Mouse (Mus musculus) liver (tissue): ENCODE data around the gene Gm15319.
"Not testable (repeated sequence)": the region's sequence is repeated elsewhere in the genome, so short reads cannot be mapped to it uniquely, and the experiment has no call there.

ENCODE experiments used
- DNase-seq: peaks from one replicate; pipeline ENCODE4 v3.0.0-alpha.2; 2020; ENCODE audit warnings: mixed read lengths

Gm15319 gene

DNA sequence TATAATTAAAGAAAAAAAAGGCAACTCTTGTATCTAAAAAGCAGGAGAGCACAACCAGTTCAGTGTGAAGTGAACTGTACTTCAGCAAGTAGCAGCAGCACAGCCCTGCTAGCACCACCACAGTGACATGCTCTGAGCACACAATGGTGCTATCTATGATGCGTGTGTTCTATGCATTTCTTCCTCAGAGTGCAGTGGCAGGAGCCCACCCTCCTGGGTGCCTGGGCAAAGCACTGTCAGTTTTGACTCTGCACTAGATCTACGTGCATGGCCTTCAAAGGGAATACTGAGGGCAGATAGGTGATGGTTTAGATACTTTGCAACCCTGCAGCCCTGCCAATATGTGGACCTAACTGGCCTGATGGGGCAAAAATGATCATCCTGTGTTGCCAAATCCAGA lies at the start of gene Gm15319:
Gm15319 (minus strand) TSS at position 101 of the 400 bp plus-strand sequence.
- not testable (repeated sequence) for DNase-seq

DNA sequence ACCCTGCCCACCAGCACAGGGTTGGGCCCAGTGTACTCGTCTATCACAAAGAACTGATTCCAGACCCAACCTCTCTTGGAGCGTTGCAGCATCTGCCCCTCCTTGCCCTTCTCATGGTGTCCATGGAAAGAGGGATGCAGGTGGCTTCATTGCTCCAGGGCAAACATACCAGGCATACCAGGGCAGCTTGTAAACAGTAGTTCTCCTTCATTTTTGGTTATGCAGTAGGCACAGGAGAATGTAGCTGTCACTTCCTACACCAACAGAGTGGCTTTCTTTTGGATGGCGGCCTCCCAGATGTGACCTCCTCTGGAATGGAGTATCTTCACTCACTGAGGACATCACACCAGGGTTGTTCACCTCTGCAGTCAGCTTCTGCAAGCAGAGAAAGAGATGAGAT lies 47.3 kb upstream of the Gm15319 start:
- DNase-seq: not testable (repeated sequence)

DNA sequence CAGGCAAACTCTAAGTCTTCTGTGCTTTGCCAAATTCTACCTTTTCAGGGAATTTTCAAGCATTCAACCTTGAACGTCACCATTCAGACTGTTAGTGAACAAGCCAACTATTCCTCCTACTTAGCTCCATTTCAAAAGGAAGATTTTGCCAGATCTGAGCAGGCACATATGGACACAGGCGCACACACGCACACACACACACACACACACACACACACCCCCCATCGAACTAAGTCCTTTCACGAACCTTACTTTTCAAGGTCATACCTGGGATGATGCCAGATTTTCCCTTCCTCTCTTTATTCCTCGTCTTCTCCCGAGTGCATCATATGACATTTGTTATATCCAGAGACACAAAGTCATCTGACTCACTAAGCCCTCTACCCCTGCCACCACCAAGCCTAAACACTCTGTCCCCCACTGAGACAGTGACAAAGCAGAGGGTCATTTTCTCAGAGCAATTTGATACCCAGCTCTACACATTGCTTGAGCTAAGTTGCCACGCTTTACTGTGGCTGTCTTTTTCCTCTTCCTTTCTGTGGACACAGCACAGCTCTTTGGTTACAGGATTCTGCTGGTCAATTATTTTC lies 45.5 kb upstream of the Gm15319 start:
- peak; percentile 1 for DNase-seq

DNA sequence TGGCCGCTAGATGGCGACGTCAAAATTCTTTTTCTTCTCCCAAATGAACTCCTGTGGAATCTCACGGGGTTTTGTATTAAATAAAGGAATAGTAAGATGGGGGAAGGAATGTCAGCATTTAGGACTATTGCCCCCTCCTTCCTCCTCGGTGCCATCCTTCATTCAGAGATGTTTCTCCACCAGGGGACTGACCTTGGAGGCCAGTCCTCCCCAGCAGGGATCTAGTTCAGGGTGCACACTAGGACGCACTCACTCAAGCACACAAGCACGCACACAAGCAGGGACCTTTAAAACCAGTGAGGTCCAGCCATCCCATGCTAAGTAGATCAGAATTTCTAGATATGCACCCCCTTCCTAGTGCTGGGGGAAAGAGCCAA lies 26.3 kb upstream of the Gm15319 start:
- not testable (repeated sequence) for DNase-seq

DNA sequence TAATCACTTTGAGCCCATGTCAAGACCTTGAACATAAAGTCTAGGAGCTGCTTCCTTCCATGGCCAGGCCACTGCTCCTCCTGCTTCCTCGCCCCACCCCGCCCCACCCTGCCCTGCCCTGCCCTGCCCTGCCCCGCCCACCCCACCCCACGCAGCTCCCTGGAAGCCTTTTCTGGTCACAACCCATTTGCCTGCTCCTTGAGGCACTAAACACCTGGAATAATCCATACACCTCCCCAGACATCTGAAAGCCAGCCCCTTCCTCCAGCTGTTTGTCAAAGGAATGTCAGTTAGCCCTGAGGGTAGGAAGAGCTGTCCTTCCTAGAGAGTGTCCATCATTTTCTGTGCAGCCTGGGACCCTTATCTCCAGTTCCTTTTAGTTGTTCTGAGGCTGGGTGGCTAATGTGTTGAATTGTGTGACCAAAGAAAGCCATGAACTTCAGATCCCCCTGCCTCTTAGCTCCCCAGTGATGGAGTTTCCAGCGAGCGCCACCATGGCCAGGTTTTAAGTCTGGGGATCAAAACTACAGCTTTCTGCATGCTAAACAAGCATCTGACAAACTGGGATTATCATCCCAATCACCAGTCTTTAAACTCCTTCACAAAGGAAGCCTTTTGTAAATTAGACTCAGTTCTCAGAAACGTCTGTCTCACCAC lies 25.8 kb upstream of the Gm15319 start:
- not testable (repeated sequence) for DNase-seq

DNA sequence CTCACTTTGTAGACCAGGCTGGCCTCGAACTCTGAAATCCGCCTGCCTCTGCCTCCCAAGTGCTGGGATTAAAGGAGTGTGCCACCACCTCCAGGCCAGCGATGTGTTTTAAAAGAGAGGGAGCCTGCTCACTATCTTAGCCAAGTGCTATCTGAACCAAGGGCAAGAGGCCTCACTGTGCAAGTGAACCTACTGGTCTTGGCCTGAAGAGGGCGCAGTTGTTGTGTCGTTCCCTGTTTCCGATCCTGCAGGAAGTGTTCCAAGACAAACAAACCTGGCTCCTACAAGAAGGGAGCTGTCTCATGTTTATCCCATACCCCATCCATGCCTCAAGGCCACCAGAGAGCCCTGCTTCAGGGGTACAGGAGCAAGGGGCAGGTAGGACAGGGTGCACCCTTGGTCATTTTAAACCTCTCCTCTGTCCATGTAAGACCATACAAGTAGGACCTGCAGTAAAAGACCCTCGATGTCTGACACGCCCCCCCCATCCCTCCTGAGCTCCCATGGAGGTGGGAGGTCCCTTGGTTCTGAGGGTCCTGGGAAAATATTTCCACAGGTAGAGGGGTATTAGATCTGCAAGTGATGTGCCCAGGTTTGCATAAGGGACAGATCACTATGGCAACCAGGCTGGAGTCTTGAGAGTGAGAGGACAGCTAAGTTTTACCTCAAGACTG lies 24.2 kb upstream of the Gm15319 start:
- DNase-seq: peak; percentile 1

DNA sequence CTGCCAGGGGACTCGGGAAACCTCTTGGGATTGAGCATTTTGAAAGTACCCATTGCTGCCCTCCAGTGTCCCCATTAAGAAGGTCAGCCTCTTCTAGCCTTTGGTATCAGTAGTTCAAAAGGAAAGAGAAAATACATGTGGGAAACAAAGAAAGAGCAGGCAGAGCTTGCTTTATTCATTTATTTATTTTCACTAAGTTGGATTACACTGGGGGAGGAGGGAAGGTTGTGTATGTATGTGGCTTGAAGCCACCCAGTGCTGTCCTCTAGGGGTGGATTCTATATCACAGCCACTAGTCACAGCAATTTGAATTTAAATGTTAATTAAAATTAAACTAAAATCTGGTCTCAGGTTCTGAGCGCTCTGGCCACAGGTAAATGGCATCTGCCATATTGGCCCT lies 22.0 kb upstream of the Gm15319 start:
- not testable (repeated sequence) for DNase-seq

DNA sequence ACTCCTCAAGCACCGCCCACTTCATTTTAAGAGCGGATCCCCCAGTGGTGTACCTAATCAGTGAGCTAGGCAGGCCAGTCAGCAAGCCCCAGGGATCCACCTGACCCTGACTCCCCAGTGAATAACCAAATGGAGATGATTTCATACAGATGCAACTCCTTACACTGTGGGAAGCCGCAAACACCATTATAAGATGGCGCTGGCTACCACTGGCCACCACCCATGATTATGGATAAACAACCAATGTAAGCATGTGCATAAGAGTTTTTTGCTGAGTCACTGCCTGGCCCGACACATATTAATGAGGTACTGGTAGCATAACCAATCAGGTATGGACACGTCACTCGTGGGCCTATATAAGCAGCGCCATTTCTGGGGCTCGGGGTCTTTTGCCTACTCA lies 21.1 kb upstream of the Gm15319 start:
- not testable (repeated sequence) for DNase-seq

DNA sequence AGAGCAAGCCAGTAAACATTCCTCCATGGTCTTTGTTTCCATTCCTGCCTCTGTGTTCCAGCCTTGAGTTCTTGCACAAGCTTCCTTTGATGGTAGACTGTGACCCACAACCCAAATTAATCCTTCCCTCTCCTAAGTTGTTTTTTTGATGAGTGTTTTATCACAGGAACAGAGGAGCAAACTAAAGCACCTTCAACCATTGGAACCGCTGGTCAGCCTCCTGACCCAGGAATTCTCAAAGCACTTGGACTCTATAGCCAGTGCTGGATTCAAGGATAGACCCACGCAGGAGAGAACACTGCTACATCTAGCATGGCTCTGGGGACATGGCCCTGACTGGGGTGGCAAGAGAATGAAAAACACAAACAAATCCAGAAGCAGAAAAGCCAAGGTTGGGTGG lies 19.1 kb upstream of the Gm15319 start:
- DNase-seq: not testable (repeated sequence)

DNA sequence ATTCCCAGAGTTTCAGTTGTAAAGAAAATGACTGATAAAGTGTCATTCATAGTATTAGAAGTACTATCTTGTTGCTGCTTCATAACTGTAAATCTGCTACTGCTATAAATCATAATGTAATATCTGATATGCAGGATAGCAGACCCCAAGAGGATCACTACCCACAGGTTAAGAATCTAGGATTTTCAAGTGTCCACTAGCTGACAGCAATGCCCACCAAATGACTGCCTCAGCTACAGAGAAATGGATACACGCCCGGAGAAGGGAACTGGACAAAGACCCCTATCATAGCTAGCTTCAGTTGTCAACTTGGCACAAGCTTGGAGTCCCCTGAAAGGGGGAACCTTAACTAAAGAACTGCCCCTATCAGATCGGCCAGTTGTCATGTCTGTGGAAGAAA lies 18.6 kb upstream of the Gm15319 start:
- DNase-seq: not testable (repeated sequence)

DNA sequence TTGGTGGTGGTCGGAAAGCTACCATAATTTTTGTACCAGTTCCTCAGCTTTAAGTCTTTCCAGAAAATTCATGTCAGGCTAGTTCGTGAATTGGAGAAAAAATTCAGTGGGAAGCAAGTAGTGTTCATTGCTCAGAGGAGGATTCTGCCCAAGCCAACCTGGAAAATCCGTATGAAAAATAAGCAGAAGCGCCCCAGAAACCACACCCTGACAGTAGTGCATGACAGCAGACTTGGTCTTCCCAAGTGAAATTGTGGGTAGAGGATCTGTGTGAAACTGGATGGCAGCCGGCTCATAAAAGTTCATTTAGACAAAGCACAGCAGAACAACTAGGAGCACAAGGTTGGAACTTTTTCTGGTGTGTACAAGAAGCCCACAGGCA lies 18.2 kb upstream of the Gm15319 start:
- DNase-seq: not testable (repeated sequence)

DNA sequence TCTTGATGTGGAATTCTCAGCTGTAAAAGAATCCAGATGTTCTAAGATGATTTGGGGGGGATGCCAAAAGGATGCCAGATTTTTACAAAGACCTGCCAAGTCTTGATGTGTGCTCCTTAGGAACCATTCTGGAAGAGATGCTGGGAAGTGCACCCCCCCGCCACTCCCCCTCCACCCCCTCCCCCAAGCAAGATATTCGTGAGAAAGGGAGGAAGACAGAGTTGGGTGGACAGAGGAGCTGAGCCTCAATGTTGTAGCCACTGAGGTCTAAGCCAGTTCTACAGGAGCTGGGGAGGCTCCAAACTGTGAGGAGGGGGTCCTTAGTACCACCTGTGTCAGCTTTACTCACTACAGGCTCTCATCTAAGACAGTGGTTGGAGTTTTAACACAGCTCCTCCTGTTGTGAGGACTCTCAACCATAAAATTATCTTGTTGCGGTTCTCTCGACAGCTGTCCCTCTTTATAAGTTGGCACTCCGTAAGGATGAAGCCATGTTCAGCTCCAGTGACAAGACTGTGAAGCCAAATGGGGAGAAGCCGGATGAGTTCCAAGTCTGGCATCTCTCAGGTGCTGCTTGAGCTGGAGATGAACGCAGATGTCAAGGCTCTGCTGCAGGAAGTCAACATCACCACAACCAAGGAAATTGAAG lies 17.7 kb upstream of the Gm15319 start:
- not testable (repeated sequence) for DNase-seq

DNA sequence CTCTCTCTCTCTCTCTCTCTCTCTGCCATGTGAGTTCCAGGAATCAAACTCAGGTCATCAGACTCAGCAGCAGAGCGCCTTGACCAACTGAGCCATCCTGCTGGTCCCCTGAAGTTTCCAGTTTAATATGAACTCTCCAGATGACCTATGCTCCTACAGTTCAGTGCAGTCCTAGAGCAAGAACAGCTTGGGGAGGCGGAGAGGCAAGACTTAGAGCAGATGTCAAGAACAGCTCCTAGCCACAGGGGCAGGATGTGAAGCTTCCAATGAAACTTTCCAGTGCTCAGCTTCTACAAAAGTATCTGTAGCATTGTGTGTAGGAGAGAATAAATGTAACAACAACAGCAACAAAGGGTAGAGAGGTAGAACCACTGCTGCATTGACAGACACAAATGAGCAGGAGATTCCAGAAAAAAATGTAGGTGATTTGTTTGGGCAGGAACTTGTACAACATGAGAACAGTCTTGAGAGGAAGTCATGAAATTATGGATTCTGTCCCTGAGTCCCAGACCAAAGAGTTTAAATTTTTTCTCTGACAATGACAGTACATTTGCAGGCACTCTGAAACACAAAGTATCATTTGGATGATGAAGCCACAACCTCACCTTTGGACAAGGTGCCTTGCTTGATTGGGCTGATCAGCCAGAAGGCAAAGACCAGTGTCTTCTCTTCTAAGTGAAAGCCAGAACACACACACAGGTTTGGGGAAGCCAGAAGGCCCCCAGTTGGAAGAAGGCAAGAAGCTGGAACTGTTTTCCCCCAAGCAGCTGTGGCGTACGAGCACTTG lies 16.8 kb upstream of the Gm15319 start:
- not testable (repeated sequence) for DNase-seq

DNA sequence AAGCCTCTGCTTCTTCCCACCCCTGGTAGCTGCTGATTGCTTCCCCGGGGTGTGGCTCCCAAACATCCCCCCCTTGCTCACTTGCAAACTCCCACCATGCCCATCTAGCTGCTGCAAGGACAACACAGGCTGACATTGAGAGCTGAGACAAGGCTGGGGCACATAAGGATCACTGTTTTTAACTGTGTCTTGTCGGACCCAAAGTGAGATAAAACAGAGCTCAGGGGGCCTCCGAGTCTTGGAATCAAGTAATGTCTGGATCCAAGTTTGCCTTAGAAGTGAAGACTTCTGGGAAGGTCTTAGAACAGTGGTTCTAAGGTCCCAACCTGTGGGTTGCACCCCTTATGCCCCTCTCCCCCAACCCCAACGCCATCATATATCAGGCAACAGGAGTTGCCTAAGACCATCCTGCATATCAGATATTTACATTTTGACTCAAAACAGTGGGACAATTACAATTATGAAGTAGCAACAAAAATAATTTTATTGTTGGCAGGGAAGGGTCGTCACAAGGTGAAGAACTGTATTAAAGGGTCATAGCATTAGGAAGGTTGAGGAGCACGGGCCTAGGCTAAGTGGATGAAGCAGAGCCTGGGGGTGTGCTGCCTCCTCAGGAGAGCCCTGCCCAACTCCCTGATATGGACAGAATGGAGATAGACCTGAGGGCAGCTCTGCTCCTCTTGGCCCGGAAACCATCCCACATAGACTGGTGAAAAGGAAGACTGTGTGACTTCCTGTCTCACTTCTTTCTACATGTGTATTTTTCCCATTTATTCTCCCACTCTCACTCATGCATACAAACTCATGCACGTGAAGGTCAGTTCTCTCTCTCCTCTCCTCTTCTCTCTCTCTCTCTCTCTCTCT lies 16.0 kb upstream of the Gm15319 start:
- not testable (repeated sequence) for DNase-seq

DNA sequence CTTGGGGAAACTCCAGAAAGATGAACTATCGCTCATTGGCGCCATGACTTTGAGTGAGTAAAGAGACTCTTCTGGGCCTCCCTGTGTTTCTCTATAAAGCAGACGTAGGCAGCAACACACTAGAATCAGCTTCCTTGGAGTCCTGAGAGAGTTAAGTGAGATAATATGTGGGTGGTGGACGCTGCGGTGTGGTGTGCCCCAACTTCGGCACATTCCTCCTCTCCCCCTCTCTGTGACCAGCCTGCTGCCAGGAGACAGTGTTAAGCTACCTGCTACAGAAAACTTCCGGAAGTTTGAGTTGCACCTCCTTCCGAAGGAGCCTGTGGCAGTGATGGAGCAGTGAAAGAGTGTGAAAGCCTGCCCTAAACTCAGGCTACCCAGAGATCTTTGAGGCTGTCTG lies 15.3 kb upstream of the Gm15319 start:
- not testable (repeated sequence) for DNase-seq

DNA sequence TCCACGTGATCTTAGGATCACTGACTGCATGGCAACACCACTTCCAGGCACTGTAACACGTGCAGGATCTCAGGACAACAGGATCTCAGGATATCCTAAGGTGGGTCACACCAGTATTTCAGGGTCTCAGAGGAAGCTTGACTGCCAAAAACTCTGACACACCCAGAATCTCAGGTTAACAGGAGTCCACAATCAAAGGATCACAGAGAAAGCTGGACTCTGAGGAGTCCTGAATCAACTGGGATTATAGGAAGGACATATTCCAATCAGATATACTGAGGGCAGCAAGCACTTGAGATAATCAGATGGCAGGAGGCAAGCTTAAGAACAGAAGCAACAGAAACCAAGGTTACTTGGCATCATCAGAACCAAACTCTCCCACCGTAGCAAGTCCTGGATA lies 12.7 kb upstream of the Gm15319 start:
- DNase-seq: not testable (repeated sequence)

DNA sequence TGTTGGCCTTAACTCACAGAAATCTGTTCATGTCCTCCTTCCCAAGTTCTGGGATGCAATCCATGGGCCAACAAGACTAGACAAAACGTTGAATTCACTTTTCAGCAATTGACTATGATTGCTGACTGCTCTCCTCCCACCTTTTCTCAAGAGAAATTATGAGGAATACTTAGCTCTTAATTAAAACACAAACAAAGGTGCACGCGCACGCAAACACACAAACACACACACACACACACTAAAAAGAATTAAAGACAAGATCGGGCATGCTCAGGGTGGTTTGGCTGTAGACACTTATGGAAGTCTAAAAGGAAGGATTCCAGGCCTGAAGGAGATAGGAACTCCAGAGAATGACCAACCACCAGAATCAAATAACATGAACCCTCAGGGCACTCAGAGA lies 6.6 kb downstream of the Gm15319 start:
- not testable (repeated sequence) for DNase-seq

DNA sequence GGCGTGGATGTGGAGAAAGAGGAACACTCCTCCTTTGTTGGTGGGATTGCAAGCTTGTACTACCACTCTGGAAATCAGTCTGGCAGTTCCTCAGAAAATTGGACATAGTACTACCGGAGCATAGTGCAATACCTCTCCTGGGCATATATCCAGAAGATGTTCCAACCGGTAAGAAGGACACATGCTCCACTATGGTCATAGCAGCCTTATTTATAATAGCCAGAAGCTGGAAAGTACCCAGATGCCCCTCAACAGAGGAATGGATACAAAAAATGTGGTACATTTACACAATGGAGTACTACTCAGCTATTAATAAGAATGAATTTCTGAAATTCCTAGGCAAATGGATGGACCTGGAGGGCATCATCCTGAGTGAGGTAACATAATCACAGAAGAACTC lies 9.4 kb downstream of the Gm15319 start:
- not testable (repeated sequence) for DNase-seq

DNA sequence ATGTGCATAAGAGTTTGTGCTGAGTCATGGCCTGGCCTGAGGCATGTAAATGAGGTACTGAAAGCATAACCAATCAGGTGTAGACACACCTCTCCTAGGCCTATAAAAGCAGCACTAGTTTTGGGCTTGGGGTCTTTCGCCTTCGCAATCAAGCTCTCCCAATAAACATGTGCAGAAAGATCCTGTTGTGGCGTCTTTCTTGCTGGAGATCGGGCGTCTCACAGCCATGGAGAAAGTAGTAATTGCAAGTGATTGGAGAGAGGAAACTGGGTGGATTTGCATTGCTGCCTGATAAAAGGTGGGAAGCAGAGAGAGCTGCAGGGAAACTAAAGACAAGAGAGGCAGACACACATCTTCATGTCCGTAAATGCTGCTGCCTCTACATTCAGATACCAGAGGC lies 60.3 kb downstream of the Gm15319 start:
- not testable (repeated sequence) for DNase-seq

DNA sequence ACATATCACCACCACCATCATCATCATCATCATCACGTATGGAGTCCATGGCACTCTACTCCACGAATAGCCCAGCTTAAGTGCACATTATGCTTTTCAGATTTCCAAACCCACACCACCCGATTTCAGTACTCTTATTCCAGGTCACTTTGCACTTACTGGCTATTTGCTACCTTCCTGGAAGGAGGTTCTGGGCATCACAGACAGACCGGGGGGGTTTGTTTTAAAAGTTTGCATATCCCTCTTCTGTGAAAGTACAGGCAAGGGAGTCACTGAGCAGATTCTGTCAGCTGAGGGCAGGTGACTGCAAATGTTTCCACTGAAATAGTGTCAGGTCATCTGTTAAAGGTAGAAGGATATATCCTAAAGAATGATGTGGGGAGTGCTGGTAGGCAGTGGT lies 63.0 kb downstream of the Gm15319 start:
- DNase-seq: peak; percentile 0

DNA sequence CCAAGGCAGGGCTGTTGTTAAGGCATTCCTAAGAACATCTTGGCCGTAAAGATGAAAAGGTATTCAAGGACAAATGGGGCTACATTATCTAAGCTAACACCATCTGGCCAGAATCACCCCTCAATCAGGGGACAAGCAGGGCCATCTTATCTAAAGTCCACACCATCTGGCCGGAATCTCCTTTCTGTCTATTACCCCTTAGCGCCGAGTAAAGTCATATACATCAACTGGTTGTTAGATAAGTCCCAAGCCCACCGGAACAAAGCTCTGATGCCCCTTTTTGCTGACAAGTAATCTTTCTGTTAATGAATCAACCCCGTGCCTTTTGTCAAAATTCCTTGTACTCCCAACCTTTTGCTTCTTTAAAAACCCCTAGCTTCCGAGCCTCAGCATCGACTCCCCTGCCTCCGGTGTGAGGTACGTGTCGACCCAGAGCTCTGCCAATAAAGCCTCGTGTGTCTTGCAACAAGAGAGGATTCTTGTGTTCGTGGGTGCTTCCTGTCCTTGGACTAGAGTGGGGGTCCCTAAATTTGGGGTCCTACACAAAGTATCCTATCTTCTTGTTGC lies 65.0 kb downstream of the Gm15319 start:
- DNase-seq: not testable (repeated sequence)
